Mouse (Mus musculus): ENCODE results near the gene Rec8.

Gene Rec8

DNA sequence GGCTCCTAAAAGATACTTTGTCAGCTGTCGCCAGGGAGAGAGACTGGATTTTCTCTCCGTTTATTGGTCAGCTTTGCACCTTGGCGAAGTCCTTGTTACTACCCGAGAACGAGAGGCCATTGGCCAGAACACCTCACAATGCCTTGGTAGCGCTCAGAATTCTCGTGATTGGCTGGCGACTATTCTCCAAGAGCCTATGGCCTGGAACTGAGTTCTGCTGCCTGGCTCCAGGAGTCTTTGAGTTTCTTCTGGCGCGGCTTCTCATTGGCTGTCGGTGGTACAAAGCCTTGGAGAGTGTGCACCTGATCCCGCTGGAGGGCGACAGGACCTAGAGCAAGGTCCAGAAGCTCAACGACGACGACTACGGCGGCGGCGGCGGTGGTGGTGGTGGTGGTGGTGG, at the start of gene Rec8:
Rec8 (plus strand) TSS at position 216 of the 400 bp plus-strand sequence.
- peak; percentile 45 for DNase-seq

GRCm38 (mm10) chr14:55570588-55570987, 47.2 kb upstream of the Rec8 start:
- DNase-seq: no peak

GRCm38 (mm10) chr14:55571760-55572159, 46.1 kb upstream of the Rec8 start:
- DNase-seq: no peak

- DNase-seq: no peak
Observed at GRCm38 (mm10) chr14:55575302-55575701, 42.5 kb upstream of the Rec8 start, which contains the start of gene Fitm1. Gene Fitm1, plus strand, starts transcription at chr14:55575617.

DNA sequence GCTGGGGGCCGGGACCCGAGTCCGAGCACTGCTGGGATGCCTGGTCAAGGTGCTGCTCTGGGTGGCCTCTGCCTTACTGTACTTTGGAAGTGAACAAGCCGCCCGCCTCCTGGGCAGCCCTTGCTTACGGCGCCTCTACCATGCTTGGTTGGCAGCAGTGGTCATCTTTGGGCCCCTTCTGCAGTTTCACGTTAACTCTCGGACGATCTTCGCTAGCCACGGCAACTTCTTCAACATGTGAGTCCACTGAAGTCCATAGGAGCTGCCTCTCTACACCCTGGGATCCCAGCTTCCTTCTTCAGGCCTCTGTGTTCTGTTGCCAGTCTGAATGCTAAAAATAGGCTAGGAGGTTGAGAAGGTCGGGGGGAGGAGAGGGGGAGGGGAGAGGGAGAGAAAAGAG, 42.1 kb upstream of the Rec8 start:
- no peak for DNase-seq

DNA sequence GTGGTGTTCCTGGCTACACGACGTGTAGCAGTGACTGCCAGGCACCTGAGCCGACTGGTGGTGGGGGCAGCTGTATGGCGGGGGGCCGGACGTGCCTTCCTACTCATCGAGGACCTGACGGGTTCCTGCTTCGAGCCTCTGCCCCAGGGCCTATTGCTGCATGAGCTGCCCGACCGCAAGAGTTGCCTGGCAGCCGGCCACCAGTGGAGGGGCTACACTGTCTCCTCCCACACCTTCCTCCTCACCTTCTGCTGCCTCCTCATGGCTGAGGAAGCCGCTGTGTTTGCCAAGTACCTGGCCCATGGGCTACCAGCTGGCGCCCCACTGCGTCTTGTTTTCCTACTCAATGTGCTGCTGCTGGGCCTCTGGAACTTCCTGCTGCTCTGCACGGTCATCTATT, 41.5 kb upstream of the Rec8 start:
- DNase-seq: peak; percentile 63

DNA sequence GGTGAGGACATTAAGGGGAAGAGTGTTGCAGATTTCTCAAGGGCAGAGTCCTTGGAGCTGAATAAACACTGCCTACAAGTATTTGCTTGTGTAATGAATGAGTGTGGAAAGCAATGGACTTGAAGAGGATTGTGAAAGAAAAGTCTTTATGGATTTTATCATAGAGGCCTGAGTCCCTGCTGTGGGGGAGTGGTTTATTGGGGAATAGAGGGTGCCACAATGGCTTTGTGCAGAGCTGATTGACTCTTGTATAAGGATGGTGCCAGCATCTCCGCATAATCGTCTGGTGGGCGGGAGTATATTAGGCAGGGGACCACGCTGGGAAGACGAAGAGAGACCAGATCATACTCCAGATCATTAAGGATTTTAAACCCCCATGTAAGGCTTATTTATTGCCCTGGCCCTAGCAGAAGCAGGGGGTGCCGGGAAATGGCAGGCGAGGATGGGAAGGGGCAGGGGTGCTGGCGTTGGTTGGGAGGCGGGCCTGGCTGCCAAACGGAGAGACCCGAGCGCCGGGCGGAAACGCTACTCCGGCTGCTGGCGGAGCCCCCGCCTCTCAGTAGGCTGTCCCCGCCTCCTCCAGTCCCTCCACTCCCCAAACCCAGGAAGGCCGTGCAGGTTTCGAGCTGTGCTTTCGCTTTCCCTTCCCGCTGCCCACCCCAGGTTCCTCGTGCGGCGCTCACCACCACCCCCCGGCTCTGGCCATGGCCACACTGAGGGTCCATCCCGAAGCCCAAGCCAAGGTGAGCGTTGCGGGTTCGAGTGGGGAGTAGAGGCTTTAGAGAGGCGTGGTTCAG, 39.8 kb upstream of the Rec8 start, which contains the start of gene Psme1:
Psme1 (plus strand) TSS at position 253 of the 797 bp plus-strand sequence.
- peak; percentile 93 for DNase-seq

- DNase-seq: peak; percentile 63
Observed at GRCm38 (mm10) chr14:55578668-55579269, 39.1 kb upstream of the Rec8 start.

GRCm38 (mm10) chr14:55579511-55580496, 38.0 kb upstream of the Rec8 start:
- DNase-seq: no peak

DNA sequence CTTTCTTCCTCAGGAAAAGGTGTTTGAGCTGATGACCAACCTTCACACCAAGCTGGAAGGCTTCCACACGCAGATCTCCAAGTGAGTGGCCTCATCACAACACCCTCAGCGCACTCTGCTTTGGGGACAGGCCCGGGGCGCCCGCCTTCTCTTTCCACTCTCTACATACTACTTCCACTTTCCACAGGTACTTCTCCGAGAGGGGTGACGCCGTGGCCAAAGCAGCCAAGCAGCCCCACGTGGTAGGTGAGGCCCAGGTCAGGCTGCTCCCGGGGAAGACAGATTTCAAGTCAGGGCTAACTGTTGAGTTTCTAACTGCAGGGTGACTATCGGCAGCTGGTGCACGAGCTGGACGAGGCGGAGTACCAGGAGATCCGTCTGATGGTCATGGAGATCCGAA, 37.1 kb upstream of the Rec8 start:
- DNase-seq: no peak

- DNase-seq: no peak
Observed at GRCm38 (mm10) chr14:55581981-55582681, 35.7 kb upstream of the Rec8 start.

DNA sequence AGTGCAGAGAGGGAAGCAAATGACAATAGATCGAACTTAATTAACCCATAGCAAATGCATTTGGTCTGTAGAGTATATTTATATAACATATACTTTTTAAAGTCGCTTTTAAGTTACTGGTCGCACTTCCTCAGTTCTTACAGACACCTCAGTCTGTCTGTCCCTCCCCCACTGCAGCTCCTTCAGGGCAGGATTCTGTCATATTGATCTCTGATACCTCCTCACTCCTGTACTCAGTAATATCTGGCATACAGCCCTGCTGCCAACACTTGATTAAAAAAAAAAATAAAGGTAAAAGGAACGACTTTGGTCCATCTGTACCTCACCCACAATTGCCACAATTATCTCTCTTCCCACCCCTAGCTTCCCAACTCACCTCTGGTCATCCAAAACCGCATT, 33.5 kb upstream of the Rec8 start:
- DNase-seq: no peak

DNA sequence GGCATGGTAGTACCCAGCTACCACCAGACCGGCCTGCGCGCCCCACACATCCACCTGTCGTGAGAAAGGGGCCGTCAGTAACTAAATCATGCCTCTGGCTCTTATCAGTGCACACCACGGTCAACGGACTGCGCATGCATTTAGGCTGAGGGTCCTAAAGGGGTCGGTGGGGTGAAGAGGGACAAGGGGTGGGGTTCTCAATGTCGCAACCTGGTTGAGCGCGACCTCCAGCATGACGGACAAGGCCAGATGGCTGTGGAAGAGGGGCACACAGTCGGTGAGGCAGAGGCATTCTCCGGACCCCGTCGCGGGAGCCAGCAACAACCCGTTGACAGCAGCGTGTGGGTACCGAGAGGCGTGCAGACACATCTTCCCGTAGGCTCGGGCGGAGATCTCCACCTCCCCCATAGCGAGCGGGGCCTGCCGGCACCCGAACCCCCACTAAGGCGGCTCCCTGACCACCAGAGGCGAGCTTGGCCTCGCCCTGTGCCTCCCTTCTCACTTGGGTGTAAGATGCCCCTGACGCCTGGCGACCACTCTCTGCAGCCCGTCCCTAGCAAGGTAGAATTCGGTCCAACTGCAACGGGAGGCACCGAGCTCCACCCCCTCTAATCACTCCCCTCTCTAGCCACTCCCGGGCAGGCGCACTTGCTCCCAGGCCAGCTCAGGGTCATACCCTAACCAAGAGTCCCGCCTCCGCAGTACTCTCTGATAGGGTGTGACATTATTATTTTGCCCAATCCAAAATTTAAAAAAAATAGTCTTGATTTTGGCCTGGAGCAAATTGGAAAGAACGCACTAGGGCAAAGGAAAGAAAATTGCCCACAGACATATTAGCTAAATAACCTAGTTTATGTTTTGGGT, 32.9 kb upstream of the Rec8 start, which contains the start of gene Emc9:
Emc9 (minus strand) TSS at position 601 of the 864 bp plus-strand sequence.
- DNase-seq: peak; percentile 88

DNA sequence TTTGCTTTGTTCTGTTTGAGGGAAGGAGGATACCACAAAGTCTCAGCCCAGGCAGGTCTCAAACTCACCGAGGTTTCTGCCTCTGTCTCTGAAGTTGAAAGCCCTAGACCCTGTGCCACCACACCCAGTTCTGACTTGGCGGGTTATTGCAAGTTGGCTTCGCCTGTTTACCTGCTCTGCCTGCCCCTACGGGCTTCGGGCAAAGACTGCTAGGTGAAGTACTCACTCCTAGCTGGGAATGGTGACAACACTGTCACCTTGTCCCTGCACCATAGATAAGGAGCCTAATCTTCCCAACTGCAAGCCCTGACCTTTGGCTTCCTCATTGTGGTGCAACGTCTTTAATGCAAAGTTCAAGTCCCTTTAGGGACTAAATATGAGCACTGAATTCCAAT, 32.3 kb upstream of the Rec8 start:
- DNase-seq: no peak

DNA sequence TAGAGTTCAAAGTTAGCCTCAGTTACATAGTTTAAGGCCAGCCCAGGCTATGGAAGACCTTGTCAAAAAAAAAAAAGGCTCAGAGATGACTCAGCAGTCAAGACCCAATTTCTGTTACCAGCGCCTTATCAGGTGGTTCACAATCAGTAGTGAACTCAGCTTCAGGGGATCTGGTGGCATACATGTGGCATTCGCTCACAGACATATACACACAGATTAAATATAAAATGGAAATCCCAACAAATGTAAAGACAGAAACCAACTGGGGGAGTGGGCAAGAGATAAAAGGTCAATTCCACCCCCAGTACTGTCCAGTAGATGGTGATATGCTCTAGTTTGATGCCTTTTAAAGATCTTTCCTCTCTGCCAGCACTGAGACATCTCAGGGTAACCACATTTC, 31.7 kb upstream of the Rec8 start:
- no peak for DNase-seq

- no peak for DNase-seq
Observed at GRCm38 (mm10) chr14:55589271-55589670, 28.6 kb upstream of the Rec8 start.

- no peak for DNase-seq
Observed at GRCm38 (mm10) chr14:55589771-55590448, 27.9 kb upstream of the Rec8 start.

- DNase-seq: peak; percentile 99
Observed at GRCm38 (mm10) chr14:55590748-55591330, 27.0 kb upstream of the Rec8 start, which contains the start of gene Psme2. Gene Psme2, minus strand, starts transcription at chr14:55591113.

DNA sequence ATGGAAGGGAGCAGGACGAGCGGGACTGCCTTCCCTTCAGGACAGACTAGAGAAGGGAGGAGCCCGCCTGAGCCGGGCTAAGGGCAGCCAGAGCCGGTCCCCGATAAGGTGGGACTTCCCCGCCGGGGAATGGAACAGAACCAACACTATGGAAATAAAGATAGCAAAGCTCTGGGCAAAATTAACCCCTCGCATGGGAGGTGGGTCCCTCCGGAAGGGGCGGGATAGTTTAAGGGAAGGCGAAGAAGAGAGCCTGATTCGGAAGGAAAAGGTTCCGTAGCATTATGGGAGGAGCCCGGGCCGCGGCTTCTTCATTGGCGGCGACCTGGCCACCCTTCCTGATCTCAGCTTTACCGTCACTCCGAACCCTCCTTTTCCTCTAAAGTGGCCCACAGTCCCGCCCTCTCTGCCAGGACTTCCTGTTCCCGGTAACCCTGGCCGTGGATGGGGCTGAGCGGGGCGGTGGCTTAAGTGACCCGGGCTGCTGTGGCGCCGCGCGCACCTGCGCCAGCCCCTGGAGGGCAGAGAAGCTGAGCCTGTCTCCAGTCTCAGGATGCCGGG, 26.4 kb upstream of the Rec8 start, which contains the start of gene Rnf31:
Rnf31 (plus strand) TSS at position 378 of the 561 bp plus-strand sequence.
- peak; percentile 98 for DNase-seq

DNA sequence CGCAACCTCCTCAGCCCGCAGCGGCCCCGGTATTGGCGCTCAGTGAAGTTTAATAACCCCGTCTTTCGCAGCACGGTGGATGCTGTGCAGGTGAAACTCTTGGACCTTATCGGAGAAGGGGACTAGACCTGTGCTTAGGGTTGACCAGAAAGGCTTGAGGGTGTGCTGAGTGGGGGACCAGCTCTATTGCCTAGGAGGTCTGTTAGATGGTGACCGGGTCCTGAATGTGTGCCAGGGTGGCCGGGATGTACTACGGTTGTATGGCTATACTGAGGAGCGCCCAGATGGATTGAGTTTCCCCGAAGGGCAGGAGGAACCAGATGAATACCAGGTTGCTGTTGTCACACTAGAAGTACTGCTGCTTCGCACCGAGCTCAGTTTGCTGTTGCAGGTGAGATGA, 25.6 kb upstream of the Rec8 start:
- peak; percentile 30 for DNase-seq
